Mouse (Mus musculus) liver, embryonic 14.5 days (tissue): ENCODE data around the gene Gm884. TPM values are rescaled to one million over a fixed set of nuclear protein-coding genes. Genes with fewer than 3 reads are reported as not detected.

ENCODE experiments used
- ATAC-seq: fragments of 200-750 bp; cut with Nextera tagmentation; 2 replicates; pipeline ENCODE4 v1.8.0; 2017; ENCODE audit warnings: moderate number of reproducible peaks, mild to moderate bottlenecking, moderate library complexity; ENCODE audit not compliant: insufficient read depth
- DNase-seq, 3 experiments: peaks; one replicate each; pipeline ENCODE4 v3.0.0-alpha.2; 2012 to 2013; ENCODE audit warnings: low read depth in 3 of 3, low spot score in 3 of 3
- H3K27ac ChIP-seq: fragments of 300-500 bp; sonication (generic); 2 replicates; pipeline ENCODE4 v1.5.1; 2014; ENCODE audit warnings: moderate library complexity, mild to moderate bottlenecking, control low read depth, inconsistent platforms
- H3K27me3 ChIP-seq: fragments of 300-500 bp; sonication (generic); 2 replicates; pipeline ENCODE4 v1.6.1; 2014; ENCODE audit warnings: mild to moderate bottlenecking, low read length, moderate library complexity; ENCODE audit not compliant: control insufficient read depth, insufficient read depth
- H3K36me3 ChIP-seq: fragments of 300-500 bp; sonication (generic); replicated peaks from 2 replicates; pipeline ENCODE4 v1.6.1; 2014; ENCODE audit warnings: low read depth; ENCODE audit not compliant: control insufficient read depth, insufficient read depth
- H3K4me1 ChIP-seq, 2 experiments: fragments of 200-500 bp in 1 of 2; fragments of 300-500 bp in 1 of 2; sonication (generic) in 1 of 2; replicated peaks; 2 replicates each; pipeline ENCODE4 v1.6.1; 2012 to 2014; ENCODE audit warnings: antibody characterized with exemption in 1 of 2, inconsistent platforms in 1 of 2, low read length in 1 of 2; ENCODE audit not compliant: control insufficient read depth in 2 of 2, insufficient read depth in 2 of 2
- H3K4me2 ChIP-seq: fragments of 300-500 bp; sonication (generic); 2 replicates; pipeline ENCODE4 v1.6.1; 2014; ENCODE audit warnings: low read depth, mild to moderate bottlenecking, control low read depth, moderate library complexity
- H3K4me3 ChIP-seq, 2 experiments: fragments of 200-500 bp in 1 of 2; fragments of 300-500 bp in 1 of 2; sonication (generic) in 1 of 2; 2 replicates each; pipeline ENCODE4 v1.5.1; 2012 to 2014; ENCODE audit warnings: low read depth in 2 of 2, low read length in 2 of 2, mild to moderate bottlenecking in 2 of 2, control low read depth in 1 of 2, inconsistent platforms in 1 of 2, moderate library complexity in 1 of 2; ENCODE audit not compliant: insufficient read depth in 1 of 2
- H3K9ac ChIP-seq: fragments of 300-500 bp; sonication (generic); replicated peaks from 2 replicates; pipeline ENCODE4 v1.6.1; 2014; ENCODE audit warnings: mild to moderate bottlenecking, control low read depth, moderate library complexity
- H3K9me3 ChIP-seq: fragments of 300-500 bp; sonication (generic); 2 replicates; pipeline ENCODE4 v1.6.1; 2016; ENCODE audit warnings: low read length, mixed read lengths; ENCODE audit not compliant: control insufficient read depth
- CTCF ChIP-seq: IDR thresholded peaks from 2 replicates; pipeline ENCODE4 v1.5.1; 2016; ENCODE audit warnings: antibody characterized with exemption, low read depth, control low read depth
- EP300 ChIP-seq: IDR thresholded peaks from 2 replicates; pipeline ENCODE4 v1.6.1; 2016; ENCODE audit warnings: antibody characterized with exemption, low read depth
- WGBS: fragments of 180-500 bp; shearing (Covaris S2); extraction: QIAGEN DNeasy Blood & Tissue Kit; methylation state at CpG from one replicate; pipeline ENCODE4 v1.1.7; 2014; ENCODE audit not compliant: insufficient replicate concordance; 5-methylcytosine and 5-hydroxymethylcytosine counted together
- polyA plus RNA-seq, 2 experiments: library from polyadenylated mRNA; depleted of rRNA in 1 of 2; stranded (reverse) in 1 of 2; unstranded in 1 of 2; fragments of >200 nt; fragmentation: Nextera tagmentation in 1 of 2; extraction: Ambion mirVana in 1 of 2; gene quantifications; 2 replicates each; pipeline versions ENCODE4 v1.2.1 to v1.2.3; 2012 to 2014

Gm884 gene
- polyA plus RNA-seq, 2 experiments = not detected

GRCm38 (mm10) chr11:103651426-103651825 is 30.5 kb upstream of the Gm884 start:
- Histone ChIP-seq H3K27ac (no peak overlapping the region), H3K9me3 (no peaks in the 10 kb centered on the region), H3K9ac (no peak overlapping the region), H3K27me3 (peaks cover 42% of the 10 kb centered on the region), H3K4me2 (no peak overlapping the region), H3K4me3 (no peak overlapping the region), H3K36me3 (no peaks in the 10 kb centered on the region), H3K4me1 (no peaks in the 10 kb centered on the region)
- TF ChIP-seq CTCF (no peak), EP300 (no peak)
- no peak for ATAC-seq
- 58% methylated on average over 6 of the region's 6 CpGs for WGBS
- DNase-seq = no peak

- ATAC-seq (no peak), DNase-seq (no peak)
- H3K36me3 ChIP-seq = no peaks in the 10 kb centered on the region
- no peaks in the 10 kb centered on the region for H3K9me3 ChIP-seq
- H3K27me3 ChIP-seq = peaks cover 42% of the 10 kb centered on the region
- no peak overlapping the region for H3K4me3 ChIP-seq
- no peaks in the 10 kb centered on the region for H3K4me1 ChIP-seq
- WGBS = 1% methylated on average over 37 of the region's 37 CpGs
- H3K9ac ChIP-seq = no peak overlapping the region
- H3K4me2 ChIP-seq = no peak overlapping the region
- no peak overlapping the region for H3K27ac ChIP-seq
- TF ChIP-seq EP300 (no peak), CTCF (no peak)
These were observed 29.1 kb upstream of the Gm884 start for GRCm38 (mm10) chr11:103649983-103650493.

DNA sequence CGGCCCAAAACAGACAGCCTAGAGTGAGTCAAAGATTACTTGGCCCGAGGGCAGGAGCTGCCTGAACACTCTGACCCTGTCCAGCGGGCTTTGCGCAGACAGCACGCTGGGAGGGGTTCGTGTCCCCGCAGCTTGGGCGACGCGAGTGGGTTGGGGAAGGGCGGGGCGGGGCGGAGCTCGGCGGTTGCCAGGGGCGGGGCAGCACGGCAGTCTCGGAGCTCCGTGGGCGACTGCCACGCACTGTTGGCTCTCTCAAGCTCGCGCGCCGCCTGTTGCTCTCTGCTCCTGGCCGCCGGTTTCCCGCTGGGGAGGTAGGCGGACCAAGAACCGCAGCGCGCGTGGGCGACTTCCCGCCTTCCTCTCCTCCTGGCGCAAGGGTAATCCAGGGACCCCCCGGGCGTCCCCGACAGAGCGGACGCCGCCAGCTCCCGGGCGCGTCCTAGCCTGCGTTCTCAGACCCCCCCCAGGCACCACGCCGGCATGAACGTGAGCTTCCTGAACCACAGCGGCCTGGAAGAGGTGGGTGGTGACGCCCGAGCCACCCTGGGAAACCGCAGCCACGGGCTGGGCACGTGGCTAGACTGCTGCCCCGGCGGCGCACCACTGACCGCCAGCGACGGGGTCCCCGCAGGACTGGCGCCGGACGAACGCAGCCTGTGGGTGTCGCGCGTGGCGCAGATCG is 28.5 kb upstream of the Gm884 start, which contains the start of gene Rprml:
Rprml (plus strand) TSS at position 270 of the 682 bp plus-strand sequence.
- Histone ChIP-seq H3K4me1 (no peaks in the 10 kb centered on the region), H3K27ac (no peak within 1 kb of the TSS), H3K4me2 (peak within 1 kb of the TSS; percentile 11; the same call in 1 of the 2 replicates), H3K27me3 (peaks cover 42% of the 10 kb centered on the region), H3K9me3 (no peaks in the 10 kb centered on the region), H3K9ac (no peak within 1 kb of the TSS), H3K4me3 (no peak within 1 kb of the TSS), H3K36me3 (no peaks in the 10 kb centered on the region)
- DNase-seq = no peak
- ATAC-seq = no peak
- 2% methylated on average over 66 of the region's 71 CpGs for WGBS
- TF ChIP-seq CTCF = no peak
- no peak for TF ChIP-seq EP300

DNA sequence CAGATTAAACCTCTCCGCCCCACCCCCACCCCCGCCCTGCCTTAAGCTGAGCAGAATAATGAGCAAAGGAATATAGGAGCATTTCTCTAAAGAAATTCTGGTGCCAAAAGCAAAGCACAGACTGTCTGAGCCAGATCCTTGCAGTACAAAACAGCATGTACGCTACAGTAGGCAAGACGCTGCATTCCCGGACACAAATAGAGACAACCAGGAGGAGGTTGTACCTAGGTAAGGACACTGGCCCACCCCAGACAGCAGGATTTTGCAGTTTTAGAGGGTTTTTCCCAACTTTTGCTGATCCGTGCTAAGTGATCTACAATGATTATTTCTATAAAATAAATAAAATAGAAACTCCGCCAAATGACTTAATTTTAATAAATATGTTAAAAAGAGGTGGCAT is 27.7 kb upstream of the Gm884 start:
- Histone ChIP-seq H3K4me1 (no peaks in the 10 kb centered on the region), H3K9ac (no peak overlapping the region), H3K27me3 (peaks cover 42% of the 10 kb centered on the region), H3K4me3 (no peak overlapping the region), H3K4me2 (no peak overlapping the region), H3K36me3 (no peaks in the 10 kb centered on the region), H3K27ac (no peak overlapping the region), H3K9me3 (no peaks in the 10 kb centered on the region)
- WGBS = 29% methylated on average over 7 of the region's 7 CpGs
- no peak for ATAC-seq
- DNase-seq = no peak
- TF ChIP-seq CTCF (no peak), EP300 (no peak)

DNA sequence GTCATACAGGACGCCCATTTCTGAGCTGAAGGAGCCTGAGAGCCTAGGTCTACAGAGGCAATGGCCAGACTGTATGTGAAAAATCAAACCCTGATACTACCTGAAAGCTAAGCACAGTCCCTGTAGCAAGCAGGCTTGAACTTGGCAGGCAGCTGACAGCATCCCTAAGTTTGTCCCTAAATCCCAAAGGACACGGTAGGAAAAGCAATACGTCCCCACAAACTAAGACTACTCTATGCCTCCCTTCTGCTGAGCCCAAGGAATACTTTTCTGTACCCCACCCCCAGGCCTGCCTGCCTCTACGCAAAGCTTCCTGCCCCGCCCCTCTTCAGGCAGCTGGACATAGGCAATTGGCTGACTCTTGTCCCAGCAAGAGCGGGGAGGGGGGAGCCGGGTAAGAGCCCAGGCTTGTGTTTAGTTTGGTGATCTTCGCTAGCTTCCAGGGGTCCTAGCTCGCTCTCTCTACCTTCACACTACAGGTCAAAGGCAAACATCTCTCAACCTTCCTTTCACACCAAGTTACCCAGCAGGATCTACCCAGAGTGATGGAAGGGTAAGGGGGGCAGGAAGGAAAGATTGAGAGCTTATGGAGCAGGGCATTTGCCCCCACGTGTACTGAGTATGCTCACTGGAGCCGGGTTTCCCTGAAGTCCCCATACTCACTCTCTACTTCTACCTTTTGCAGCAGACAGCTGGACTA is 27.1 kb upstream of the Gm884 start:
- H3K4me1 ChIP-seq = no peaks in the 10 kb centered on the region
- 5% methylated on average over 11 of the region's 11 CpGs for WGBS

More for the DNA sequence above, 27.1 kb upstream of the Gm884 start:
- no peak for TF ChIP-seq CTCF
- TF ChIP-seq EP300 = no peak
- Histone ChIP-seq H3K27ac (no peak overlapping the region), H3K9ac (no peak overlapping the region), H3K9me3 (no peaks in the 10 kb centered on the region), H3K4me3 (no peak overlapping the region), H3K36me3 (no peaks in the 10 kb centered on the region), H3K27me3 (peaks cover 42% of the 10 kb centered on the region), H3K4me2 (no peak overlapping the region)
- no peak for ATAC-seq
- DNase-seq = no peak
